Mouse (Mus musculus) frontal cortex, postnatal 10 days (tissue): ENCODE data around the gene Stum.

Experiments used
- DNase-seq, 2 experiments: peaks; one replicate each; pipeline ENCODE4 v3.0.0; 2022; ENCODE audit warnings: low spot score in 2 of 2, mixed read lengths in 1 of 2

The Stum gene

DNA sequence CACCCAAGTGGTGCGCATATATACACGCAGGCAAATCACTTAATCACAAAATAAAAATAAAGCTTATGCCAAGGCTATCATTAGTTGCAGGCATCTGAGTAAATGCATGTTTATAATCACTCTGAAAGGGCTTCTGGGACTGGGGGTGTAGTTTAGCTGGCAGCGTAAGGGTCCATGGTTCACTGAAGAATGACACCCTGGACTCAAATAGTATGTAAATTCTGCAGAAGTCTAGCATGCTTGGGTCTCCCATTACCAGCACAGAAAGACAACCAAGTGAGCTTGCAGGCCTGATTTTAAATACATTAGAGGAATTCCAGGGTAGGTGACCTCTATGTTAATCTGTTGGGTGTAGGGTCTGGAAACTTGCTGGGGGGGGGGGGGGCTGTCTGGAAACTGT, 16.5 kb upstream of the Stum start:
- DNase-seq = no peak

DNA sequence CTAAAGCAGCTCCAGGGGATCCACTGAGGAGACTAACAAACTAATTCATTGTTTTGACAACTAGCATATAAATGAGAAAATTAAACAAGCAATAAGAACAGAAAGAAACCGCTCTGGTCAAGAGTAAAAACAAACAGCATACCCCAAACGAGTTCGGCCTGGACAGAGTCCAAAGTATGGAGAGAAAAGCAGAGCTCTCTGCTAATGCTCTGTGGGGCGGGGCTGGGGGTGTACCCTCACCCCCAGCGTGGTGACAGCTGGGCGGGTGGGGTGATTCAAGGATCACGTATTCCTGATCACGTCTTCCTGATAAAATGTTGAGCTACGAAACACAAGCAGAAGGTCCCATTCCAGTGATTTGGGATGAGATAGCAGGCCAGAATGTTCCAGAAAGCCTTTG, 9.5 kb upstream of the Stum start:
- no peak for DNase-seq

DNA sequence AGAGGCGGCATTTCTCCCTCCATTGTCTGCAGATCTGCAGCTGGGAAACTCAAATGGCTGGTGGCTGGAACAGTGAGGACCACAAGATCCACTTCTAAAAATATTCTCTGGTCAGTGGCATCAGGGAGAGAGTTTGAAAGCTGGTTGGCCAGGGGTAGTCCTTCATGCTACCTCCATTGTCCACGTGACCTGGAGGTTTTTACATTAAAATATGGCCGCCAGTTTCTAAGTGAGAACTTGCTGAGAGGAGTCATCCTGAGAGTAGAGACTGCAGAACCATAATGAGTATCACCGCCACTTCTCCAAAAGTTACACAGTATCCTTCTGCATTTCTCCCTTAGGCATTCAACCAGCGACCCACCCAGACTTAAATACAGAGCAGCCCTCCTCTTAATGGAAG, 2.0 kb upstream of the Stum start:
- no peak for DNase-seq

DNA sequence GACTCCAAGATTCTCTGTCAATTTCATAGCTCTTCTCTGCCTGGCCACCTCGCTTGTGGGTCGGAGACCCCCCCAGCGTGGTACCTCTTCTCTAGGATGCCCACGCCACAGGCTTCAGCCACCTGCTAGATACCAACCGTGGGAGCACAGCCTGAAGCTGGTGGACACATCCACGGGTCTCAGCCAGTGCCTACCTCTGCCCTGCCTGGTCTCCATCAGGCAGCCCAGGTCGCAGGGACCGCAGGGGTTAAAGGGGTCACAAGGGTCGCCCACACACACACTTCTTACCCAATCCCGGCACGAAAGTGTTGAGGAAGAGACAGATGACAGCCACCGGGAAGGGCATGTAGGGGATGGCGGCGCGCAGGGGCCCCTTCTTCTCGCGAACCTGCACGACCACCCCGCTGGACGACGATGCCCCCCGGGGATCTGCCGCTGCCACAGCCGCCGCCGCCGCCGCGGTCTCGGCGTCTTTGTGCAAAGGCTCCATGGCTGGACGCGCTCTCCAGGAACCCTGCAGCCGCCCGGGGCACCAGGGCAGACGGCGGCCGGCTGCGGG, 385 bp downstream of the Stum start:
- peak in 1 of 2 experiments; percentile 52 for DNase-seq

GRCm38 (mm10) chr1:180481956-180482355, 1.3 kb downstream of the Stum start:
- DNase-seq = peak in 1 of 2 experiments; percentile 29

GRCm38 (mm10) chr1:180481331-180481730, 2.0 kb downstream of the Stum start:
- DNase-seq = no peak

DNA sequence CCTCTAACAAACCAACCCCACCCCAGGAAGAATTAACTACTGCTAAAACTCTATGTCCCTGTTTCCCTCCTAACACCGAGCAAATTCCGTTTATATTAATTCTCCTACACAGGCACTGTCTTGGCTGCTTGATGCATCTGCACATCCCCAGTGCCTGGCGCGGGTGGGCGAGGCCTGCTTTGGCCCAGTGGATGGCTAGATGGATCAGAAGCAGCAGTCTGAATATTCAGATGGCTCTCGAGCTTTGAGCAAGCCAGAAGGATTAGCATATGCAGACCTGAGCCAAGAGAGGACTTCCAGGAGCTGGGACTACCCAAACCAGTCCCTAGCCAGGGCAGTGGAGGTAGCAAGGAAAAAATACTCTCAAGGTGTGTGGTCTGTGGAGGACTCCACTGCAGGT, 3.0 kb downstream of the Stum start:
- DNase-seq = no peak

DNA sequence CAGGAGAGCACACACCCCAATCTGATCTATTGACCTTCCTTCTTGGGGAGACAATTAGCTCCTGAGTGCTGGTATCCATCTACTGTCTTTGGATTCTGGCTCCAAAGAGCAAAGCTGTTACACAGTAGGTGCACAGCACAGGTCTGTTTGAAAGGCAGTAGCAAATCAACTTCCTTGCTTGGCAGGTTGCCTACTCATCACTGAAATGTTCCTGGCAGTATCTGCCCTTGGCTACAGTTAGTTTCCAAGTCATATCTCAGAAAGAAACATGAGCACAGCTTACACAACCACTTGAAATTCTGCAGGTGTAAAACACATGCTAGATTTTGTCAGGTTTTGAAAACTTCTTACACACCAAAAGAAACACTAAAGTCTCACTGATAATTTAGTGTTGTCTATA, 9.7 kb downstream of the Stum start:
- DNase-seq = no peak

DNA sequence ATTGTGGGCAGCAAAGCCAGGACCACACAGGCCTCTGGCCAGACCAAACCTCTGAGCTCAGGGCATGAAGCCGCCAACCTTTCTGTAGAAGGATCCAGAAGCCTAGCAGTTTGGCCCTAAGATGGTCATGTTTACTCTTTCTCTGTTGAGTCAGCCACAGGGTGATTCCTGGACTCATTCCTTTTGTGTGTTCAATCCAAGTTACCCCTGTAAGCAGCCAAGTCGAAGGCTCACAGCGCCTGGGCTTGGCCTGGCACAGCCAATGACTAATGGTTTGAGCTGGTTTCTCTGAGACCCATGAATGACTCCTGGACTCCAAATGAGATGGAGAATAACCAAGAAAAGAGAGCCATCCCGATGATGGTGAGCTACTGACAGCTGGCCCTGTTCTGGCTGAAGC, 15.3 kb downstream of the Stum start:
- no peak for DNase-seq

GRCm38 (mm10) chr1:180465620-180466019, 17.7 kb downstream of the Stum start:
- DNase-seq = peak in 1 of 2 experiments; percentile 19

DNA sequence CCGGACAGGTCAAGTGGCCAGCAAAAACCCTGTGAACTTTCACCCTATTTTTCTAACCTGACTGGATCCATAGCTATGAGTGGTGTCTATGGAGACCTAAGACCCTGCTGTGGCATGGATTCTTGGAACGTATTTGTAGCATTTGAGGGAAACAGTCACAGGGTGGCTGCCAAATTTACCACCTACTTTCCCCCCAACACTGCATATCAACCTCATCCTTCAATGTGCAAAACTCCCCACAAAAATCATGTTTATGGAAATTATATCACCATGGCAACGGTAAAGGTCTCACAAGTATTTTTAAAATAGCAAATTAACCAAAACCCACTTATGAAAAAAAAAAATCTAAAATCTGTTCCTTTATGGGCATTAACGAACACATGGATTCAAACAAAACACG, 18.9 kb downstream of the Stum start:
- no peak for DNase-seq

DNA sequence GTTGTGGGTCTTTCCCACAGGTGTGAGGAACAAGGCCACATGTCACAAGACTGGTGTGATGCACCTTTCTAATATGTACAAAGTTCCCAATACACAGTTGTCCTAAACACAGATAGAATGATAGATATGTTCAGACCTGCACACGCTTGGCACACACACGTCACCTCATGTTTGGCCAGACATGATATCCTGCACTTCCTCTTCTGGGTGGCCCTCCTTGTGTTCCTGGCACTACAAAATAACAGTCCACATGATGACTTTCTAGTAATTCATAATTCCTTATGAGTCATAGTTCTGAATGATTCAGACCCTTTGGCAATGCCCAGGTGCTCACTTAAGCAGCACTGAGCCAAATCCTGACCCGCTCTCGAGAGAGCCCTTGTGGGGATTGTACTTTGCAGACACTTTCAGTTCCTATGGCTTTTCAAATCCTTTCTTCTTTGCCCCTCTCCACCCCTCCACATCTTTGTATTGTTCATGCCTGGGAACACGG, 20.3 kb downstream of the Stum start:
- no peak for DNase-seq

DNA sequence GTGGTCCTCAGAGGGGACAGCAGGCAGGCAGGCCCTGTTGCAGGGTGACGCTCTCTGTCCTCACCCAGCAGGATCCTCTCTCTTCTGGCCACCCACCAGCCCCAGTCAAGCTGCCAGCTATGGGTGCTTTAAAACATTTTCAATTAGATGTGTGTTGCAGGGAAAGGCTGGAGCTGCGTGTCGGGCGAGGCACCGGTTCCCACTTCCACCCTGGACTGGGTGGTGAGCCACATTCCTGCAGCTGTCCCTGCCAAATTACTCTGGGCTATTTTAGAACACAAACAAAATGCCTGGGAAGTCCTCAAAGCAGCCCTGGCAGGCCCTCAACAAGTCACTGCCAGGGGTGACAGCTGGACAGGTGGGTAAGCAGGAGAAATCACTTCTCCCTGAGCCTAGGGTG, 20.9 kb downstream of the Stum start:
- DNase-seq = no peak

DNA sequence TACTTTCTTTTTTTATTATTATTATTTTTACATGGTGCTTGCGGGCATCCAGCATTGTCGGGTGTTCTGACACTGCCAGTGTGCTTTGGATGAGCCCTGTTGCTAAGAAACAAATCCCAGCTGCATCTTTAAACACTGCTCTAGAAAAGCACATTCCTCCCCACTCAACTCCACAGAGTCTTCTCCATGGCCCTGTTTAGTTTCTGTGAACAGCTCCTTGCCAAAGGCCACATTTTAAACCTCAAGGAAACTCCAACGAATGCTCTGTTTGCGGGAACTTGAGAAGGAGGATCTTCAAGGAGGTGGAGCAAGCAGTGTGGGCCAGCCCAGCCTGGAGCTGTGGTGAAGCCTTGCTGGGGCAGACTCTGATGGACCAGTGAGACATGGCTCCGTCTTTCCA, 22.6 kb downstream of the Stum start:
- DNase-seq = no peak

- DNase-seq = no peak
These were observed 24.6 kb downstream of the Stum start for GRCm38 (mm10) chr1:180458680-180459079.

- DNase-seq = no peak
These were observed 25.0 kb downstream of the Stum start for GRCm38 (mm10) chr1:180458274-180458673.

- no peak for DNase-seq
These were observed 33.7 kb downstream of the Stum start for GRCm38 (mm10) chr1:180449641-180450040.

GRCm38 (mm10) chr1:180444411-180444810, 38.9 kb downstream of the Stum start:
- no peak for DNase-seq

DNA sequence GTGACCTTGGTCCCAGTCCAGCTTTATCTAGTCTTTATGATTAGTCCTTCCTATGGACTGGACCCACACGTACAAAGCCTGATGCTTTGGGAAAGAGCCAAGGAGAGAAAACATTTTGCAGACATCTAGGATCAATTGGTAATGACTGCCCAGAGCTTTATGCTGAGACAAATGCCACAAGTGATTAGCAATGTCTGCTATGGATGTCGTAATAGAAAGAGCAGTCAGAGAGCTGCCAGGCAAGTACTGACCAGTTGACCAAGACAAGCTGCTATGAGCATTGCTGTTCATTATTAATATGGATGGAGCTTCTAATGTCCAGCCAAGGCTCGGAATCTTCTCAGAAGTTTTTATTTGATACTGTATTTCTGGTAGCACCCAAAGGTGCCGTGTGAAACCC, 43.8 kb downstream of the Stum start:
- DNase-seq = no peak

DNA sequence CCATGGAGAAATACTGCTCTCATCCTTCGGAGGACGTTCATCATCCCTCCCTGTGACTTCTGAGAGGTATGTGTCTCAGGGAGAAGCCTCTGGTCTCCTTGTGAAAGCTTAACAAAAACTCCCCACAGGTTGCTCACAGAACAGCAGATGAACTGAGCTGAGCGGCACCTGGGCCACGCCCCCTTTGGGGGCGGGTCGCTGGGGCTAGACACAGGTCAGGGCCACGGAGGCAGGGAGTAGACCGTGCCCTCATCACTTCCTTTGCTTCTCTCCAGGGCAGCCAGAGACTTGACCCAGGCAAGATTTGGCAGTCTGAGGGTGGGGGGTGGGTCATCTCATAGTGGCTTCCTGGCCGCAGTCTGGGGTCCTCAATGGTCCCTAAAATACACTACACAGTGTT, 48.4 kb downstream of the Stum start:
- no peak for DNase-seq

DNA sequence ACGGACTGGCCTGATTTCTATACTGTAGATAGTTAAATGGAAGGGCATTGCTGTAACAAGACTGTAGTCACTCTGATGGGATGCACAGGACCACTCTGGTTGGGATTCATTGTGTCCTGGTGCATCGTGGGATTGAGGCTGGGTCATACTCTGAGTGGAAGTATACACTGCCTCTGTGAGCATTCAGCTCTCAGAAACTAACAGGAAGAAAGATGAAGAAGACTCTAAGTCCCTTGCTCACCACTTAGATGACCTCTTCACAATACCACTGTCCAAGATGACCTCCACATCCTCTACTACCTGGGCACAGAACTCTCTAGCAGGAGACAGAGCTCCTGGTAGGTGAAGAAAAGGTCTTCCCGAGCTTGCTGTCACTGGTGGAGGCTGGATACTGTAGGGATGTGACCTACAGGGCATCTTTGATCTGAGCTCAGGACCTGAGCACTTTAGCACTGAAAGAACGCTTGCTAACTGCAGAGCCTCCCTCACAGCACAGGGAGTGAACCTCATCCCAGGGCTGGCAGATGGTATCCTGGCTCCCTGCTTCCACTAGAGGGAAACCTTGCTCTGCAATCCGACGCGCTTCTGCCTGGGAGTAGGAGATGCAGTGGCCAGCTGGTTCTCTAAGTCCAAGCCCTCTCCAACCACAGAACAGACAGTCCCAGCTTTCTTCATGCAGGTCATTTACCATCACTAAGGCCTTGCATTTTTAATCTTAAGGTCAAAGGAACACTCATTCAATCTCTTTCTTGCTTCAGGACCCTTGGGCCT, 49.3 kb downstream of the Stum start:
- peak in 1 of 2 experiments; percentile 58 for DNase-seq

DNA sequence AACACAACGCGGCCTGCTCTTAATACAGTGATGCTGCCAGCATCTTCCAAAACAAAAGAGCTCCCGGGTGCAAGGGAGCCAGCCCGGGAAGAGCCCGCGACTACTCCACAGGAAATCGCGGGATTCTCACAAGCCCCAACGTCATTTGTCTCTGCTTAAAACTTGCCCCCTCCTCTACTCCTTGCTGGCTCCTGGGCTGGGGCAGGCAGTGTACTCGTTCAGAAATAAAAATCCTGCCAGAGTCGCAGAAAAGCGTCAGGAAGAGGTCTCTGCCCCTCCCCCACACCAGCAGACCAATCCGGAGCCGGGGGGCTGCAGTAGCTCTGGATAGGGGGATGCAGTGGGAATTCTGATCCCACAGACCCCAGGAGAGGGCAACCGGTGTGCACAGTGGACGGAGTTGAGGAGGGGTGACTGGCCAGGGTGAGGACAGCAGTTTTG, 50.2 kb downstream of the Stum start:
- DNase-seq = no peak

GRCm38 (mm10) chr1:180431833-180432232, 51.5 kb downstream of the Stum start:
- no peak for DNase-seq
